Mouse (Mus musculus) megakaryocyte, adult 5-6 weeks (primary cell): ENCODE measurements at regions not wholly inside any gene's neighbourhood (a gene's known extent, or its start where the extent isn't known, plus 50 kb on each side); places are given as distances from the start of the nearest gene placed in this dataset.

ENCODE experiments used
- ATAC-seq: 2 replicates; pipeline ENCODE4 v1.8.0; 2016; ENCODE audit warnings: mild to moderate bottlenecking, inconsistent platforms; ENCODE audit not compliant: poor library complexity, severe bottlenecking

GRCm38 (mm10) chr3:38820787-38821186 is 66.0 kb upstream of the Fat4 start:
- no peak for ATAC-seq

- no peak for ATAC-seq
Observed at GRCm38 (mm10) chr3:38820315-38820714, 66.4 kb upstream of the Fat4 start.

GRCm38 (mm10) chr3:38817651-38818050 is 69.1 kb upstream of the Fat4 start:
- ATAC-seq, result no peak

GRCm38 (mm10) chr3:38812457-38812856 is 74.3 kb upstream of the Fat4 start:
- ATAC-seq, result no peak

- ATAC-seq, result no peak
Observed at GRCm38 (mm10) chr3:38811635-38812034, 75.1 kb upstream of the Fat4 start.

GRCm38 (mm10) chr3:38806469-38807055 is 80.2 kb upstream of the Fat4 start:
- no peak for ATAC-seq

GRCm38 (mm10) chr3:38806036-38806435 is 80.7 kb upstream of the Fat4 start:
- ATAC-seq, result no peak

- no peak for ATAC-seq
Observed at GRCm38 (mm10) chr3:38795646-38796301, 91.0 kb upstream of the Fat4 start.

GRCm38 (mm10) chr3:38793221-38793620 is 93.5 kb upstream of the Fat4 start:
- no peak for ATAC-seq

GRCm38 (mm10) chr3:38788751-38789150 is 98.0 kb upstream of the Fat4 start:
- ATAC-seq, result no peak

- ATAC-seq, result no peak
Observed at GRCm38 (mm10) chr3:38783711-38784110, 103.0 kb upstream of the Fat4 start.

- ATAC-seq, result no peak
Observed at GRCm38 (mm10) chr3:38783051-38783450, 103.7 kb upstream of the Fat4 start.

GRCm38 (mm10) chr3:38776743-38777366 is 109.9 kb upstream of the Fat4 start:
- no peak for ATAC-seq

GRCm38 (mm10) chr3:38754632-38755123 is 132.1 kb upstream of the Fat4 start:
- ATAC-seq, result no peak

- ATAC-seq, result no peak
Observed at GRCm38 (mm10) chr3:38753446-38754205, 133.1 kb upstream of the Fat4 start.

- no peak for ATAC-seq
Observed at GRCm38 (mm10) chr3:38742155-38742554, 144.6 kb upstream of the Fat4 start.

- no peak for ATAC-seq
Observed at GRCm38 (mm10) chr3:38722606-38723005, 164.1 kb upstream of the Fat4 start.

GRCm38 (mm10) chr3:38712078-38712873 is 174.5 kb upstream of the Fat4 start:
- ATAC-seq, result no peak

- no peak for ATAC-seq
Observed at GRCm38 (mm10) chr3:38711229-38711628, 175.5 kb upstream of the Fat4 start.

GRCm38 (mm10) chr3:38707891-38708290 is 178.8 kb upstream of the Fat4 start:
- ATAC-seq, result no peak

GRCm38 (mm10) chr3:38699206-38699605 is 187.5 kb upstream of the Fat4 start:
- no peak for ATAC-seq
